Mouse (Mus musculus): Measurements from ENCODE around the gene Tcap. TPM values are rescaled to one million over a fixed set of nuclear protein-coding genes. Genes with fewer than 3 reads are reported as not detected.
A peak's percentile ranks its signal among the peaks of the same experiment; 100 is the strongest.

Tcap gene
- 0.98 and 1.7 TPM in 2 replicates for polyA plus RNA-seq (2015; fragmentation: Nextera tagmentation; extraction: Ambion mirVana)

GRCm38 (mm10) chr11:98383261-98384030 is at the start of gene Tcap:
Gene Tcap (plus strand): TSS chr11:98383811.
- Histone ChIP-seq H3K4me2 (ENCODE audit: low read depth, low read length) (no peak within 1 kb of the TSS), H3K9ac (ENCODE audit: low read depth, low read length) (no peak within 1 kb of the TSS), H3K4me3 (ENCODE audit: low read depth, low read length) (no peak within 1 kb of the TSS), H3K27me3 (ENCODE audit: control insufficient read depth, insufficient read depth, low read depth, low read length) (peaks cover 40% of the 10 kb centered on the region), H3K27ac (ENCODE audit: low read length) (no peak within 1 kb of the TSS), H3K36me3 (ENCODE audit: control insufficient read depth, insufficient read depth) (peaks cover 3% of the 10 kb centered on the region), H3K9me3 (replicated peaks; ENCODE audit: control insufficient read depth, low read length) (no peaks in the 10 kb centered on the region), H3K4me1 (ENCODE audit: control insufficient read depth, low read depth, low read length) (no peaks in the 10 kb centered on the region)
- ATAC-seq (ENCODE audit: low read depth) = no peak
- 55% methylated on average over 14 of the region's 14 CpGs for WGBS (ENCODE audit: insufficient replicate concordance)

GRCm38 (mm10) chr11:98333981-98334741 is 49.5 kb upstream of the Tcap start:
- H3K9me3 ChIP-seq (replicated peaks; ENCODE audit: control insufficient read depth, low read length) = no peaks in the 10 kb centered on the region
- H3K27ac ChIP-seq (ENCODE audit: low read length) = no peak overlapping the region
- WGBS (ENCODE audit: insufficient replicate concordance) = 7% methylated on average over 39 of the region's 41 CpGs
- H3K4me2 ChIP-seq (ENCODE audit: low read depth, low read length) = no peak overlapping the region
- no peak overlapping the region for H3K9ac ChIP-seq (ENCODE audit: low read depth, low read length)
- H3K36me3 ChIP-seq (ENCODE audit: control insufficient read depth, insufficient read depth) = no peaks in the 10 kb centered on the region
- H3K4me3 ChIP-seq (ENCODE audit: low read depth, low read length) = no peak overlapping the region
- no peaks in the 10 kb centered on the region; the same call in 1 of the 2 replicates for H3K4me1 ChIP-seq (ENCODE audit: control insufficient read depth, low read depth, low read length)
- peaks cover 94% of the 10 kb centered on the region for H3K27me3 ChIP-seq (ENCODE audit: control insufficient read depth, insufficient read depth, low read depth, low read length)
- ATAC-seq (ENCODE audit: low read depth) = no peak

- H3K27ac ChIP-seq (ENCODE audit: low read length) = no peak overlapping the region
- WGBS (ENCODE audit: insufficient replicate concordance) = 8% methylated on average over 9 of the region's 9 CpGs
- H3K9ac ChIP-seq (ENCODE audit: low read depth, low read length) = no peak overlapping the region
- no peaks in the 10 kb centered on the region for H3K9me3 ChIP-seq (replicated peaks; ENCODE audit: control insufficient read depth, low read length)
- no peak overlapping the region for H3K4me2 ChIP-seq (ENCODE audit: low read depth, low read length)
- ATAC-seq (ENCODE audit: low read depth) = no peak
- H3K4me3 ChIP-seq (ENCODE audit: low read depth, low read length) = no peak overlapping the region
- peaks cover 94% of the 10 kb centered on the region for H3K27me3 ChIP-seq (ENCODE audit: control insufficient read depth, insufficient read depth, low read depth, low read length)
- H3K36me3 ChIP-seq (ENCODE audit: control insufficient read depth, insufficient read depth) = no peaks in the 10 kb centered on the region
- no peaks in the 10 kb centered on the region; the same call in 1 of the 2 replicates for H3K4me1 ChIP-seq (ENCODE audit: control insufficient read depth, low read depth, low read length)
These were observed 48.4 kb upstream of the Tcap start for GRCm38 (mm10) chr11:98335250-98335649.

GRCm38 (mm10) chr11:98336245-98337107 is 47.1 kb upstream of the Tcap start:
- no peak for ATAC-seq (ENCODE audit: low read depth)

GRCm38 (mm10) chr11:98338507-98338961 is 45.1 kb upstream of the Tcap start:
- no peak for ATAC-seq (ENCODE audit: low read depth)
- Histone ChIP-seq H3K27me3 (ENCODE audit: control insufficient read depth, insufficient read depth, low read depth, low read length) (peaks cover 91% of the 10 kb centered on the region), H3K4me1 (ENCODE audit: control insufficient read depth, low read depth, low read length) (peaks cover 4% of the 10 kb centered on the region), H3K4me3 (ENCODE audit: low read depth, low read length) (peak overlapping the region; percentile 44), H3K27ac (ENCODE audit: low read length) (no peak overlapping the region), H3K4me2 (ENCODE audit: low read depth, low read length) (peak overlapping the region; percentile 64), H3K36me3 (ENCODE audit: control insufficient read depth, insufficient read depth) (no peaks in the 10 kb centered on the region), H3K9ac (ENCODE audit: low read depth, low read length) (no peak overlapping the region), H3K9me3 (replicated peaks; ENCODE audit: control insufficient read depth, low read length) (no peaks in the 10 kb centered on the region)
- under 1% methylated on average over 48 of the region's 57 CpGs for WGBS (ENCODE audit: insufficient replicate concordance)

More at GRCm38 (mm10) chr11:98336245-98337107, 47.1 kb upstream of the Tcap start:
- WGBS (ENCODE audit: insufficient replicate concordance) = 6% methylated on average over 13 of the region's 13 CpGs
- Histone ChIP-seq H3K4me2 (ENCODE audit: low read depth, low read length) (no peak overlapping the region), H3K36me3 (ENCODE audit: control insufficient read depth, insufficient read depth) (no peaks in the 10 kb centered on the region), H3K9ac (ENCODE audit: low read depth, low read length) (no peak overlapping the region), H3K9me3 (replicated peaks; ENCODE audit: control insufficient read depth, low read length) (no peaks in the 10 kb centered on the region), H3K4me1 (ENCODE audit: control insufficient read depth, low read depth, low read length) (no peaks in the 10 kb centered on the region; the same call in 1 of the 2 replicates), H3K27ac (ENCODE audit: low read length) (no peak overlapping the region), H3K4me3 (ENCODE audit: low read depth, low read length) (no peak overlapping the region), H3K27me3 (ENCODE audit: control insufficient read depth, insufficient read depth, low read depth, low read length) (peaks cover 92% of the 10 kb centered on the region)

- Histone ChIP-seq H3K36me3 (ENCODE audit: control insufficient read depth, insufficient read depth) (no peaks in the 10 kb centered on the region), H3K9ac (ENCODE audit: low read depth, low read length) (no peak overlapping the region), H3K27me3 (ENCODE audit: control insufficient read depth, insufficient read depth, low read depth, low read length) (peaks cover 85% of the 10 kb centered on the region), H3K4me3 (ENCODE audit: low read depth, low read length) (peak overlapping the region; percentile 44), H3K27ac (ENCODE audit: low read length) (no peak overlapping the region), H3K9me3 (replicated peaks; ENCODE audit: control insufficient read depth, low read length) (no peaks in the 10 kb centered on the region), H3K4me2 (ENCODE audit: low read depth, low read length) (peak overlapping the region; percentile 64), H3K4me1 (ENCODE audit: control insufficient read depth, low read depth, low read length) (peaks cover 4% of the 10 kb centered on the region)
- ATAC-seq (ENCODE audit: low read depth) = no peak
- WGBS (ENCODE audit: insufficient replicate concordance) = 2% methylated on average over 15 of the region's 19 CpGs
These were observed 44.5 kb upstream of the Tcap start for GRCm38 (mm10) chr11:98339071-98339501.

- Histone ChIP-seq H3K4me2 (ENCODE audit: low read depth, low read length) (no peak overlapping the region), H3K9me3 (replicated peaks; ENCODE audit: control insufficient read depth, low read length) (no peaks in the 10 kb centered on the region), H3K27me3 (ENCODE audit: control insufficient read depth, insufficient read depth, low read depth, low read length) (peaks cover 78% of the 10 kb centered on the region), H3K4me3 (ENCODE audit: low read depth, low read length) (no peak overlapping the region), H3K36me3 (ENCODE audit: control insufficient read depth, insufficient read depth) (no peaks in the 10 kb centered on the region), H3K9ac (ENCODE audit: low read depth, low read length) (no peak overlapping the region), H3K27ac (ENCODE audit: low read length) (no peak overlapping the region), H3K4me1 (ENCODE audit: control insufficient read depth, low read depth, low read length) (peaks cover 4% of the 10 kb centered on the region)
- WGBS (ENCODE audit: insufficient replicate concordance) = 6% methylated on average over 11 of the region's 11 CpGs
- no peak for ATAC-seq (ENCODE audit: low read depth)
These were observed 43.8 kb upstream of the Tcap start for GRCm38 (mm10) chr11:98339679-98340287.

- 6% methylated on average over 4 of the region's 4 CpGs for WGBS (ENCODE audit: insufficient replicate concordance)
- H3K27ac ChIP-seq (ENCODE audit: low read length) = no peak overlapping the region
These were observed 43.0 kb upstream of the Tcap start for GRCm38 (mm10) chr11:98340597-98340996.

More at GRCm38 (mm10) chr11:98340597-98340996, 43.0 kb upstream of the Tcap start:
- Histone ChIP-seq H3K4me1 (ENCODE audit: control insufficient read depth, low read depth, low read length) (peaks cover 4% of the 10 kb centered on the region), H3K4me3 (ENCODE audit: low read depth, low read length) (no peak overlapping the region), H3K9me3 (replicated peaks; ENCODE audit: control insufficient read depth, low read length) (no peaks in the 10 kb centered on the region), H3K9ac (ENCODE audit: low read depth, low read length) (no peak overlapping the region), H3K27me3 (ENCODE audit: control insufficient read depth, insufficient read depth, low read depth, low read length) (peaks cover 77% of the 10 kb centered on the region), H3K4me2 (ENCODE audit: low read depth, low read length) (no peak overlapping the region), H3K36me3 (ENCODE audit: control insufficient read depth, insufficient read depth) (no peaks in the 10 kb centered on the region)
- no peak for ATAC-seq (ENCODE audit: low read depth)

Data from liver, embryonic 16.5 days (tissue).